Mouse (Mus musculus) small intestine, adult 2 months (tissue): ENCODE data around the gene Dnajc22. TPM values are rescaled to one million over a fixed set of nuclear protein-coding genes. Genes with fewer than 3 reads are reported as not detected.

Experiments used
- H3K27ac ChIP-seq: fragments of 200-500 bp; 2 replicates; pipeline ENCODE4 v1.5.1; 2012; ENCODE audit warnings: low read depth, low read length, control low read depth, inconsistent platforms; ENCODE audit not compliant: insufficient read depth
- H3K27me3 ChIP-seq: fragments of 200-500 bp; 2 replicates; pipeline ENCODE4 v1.6.1; 2012; ENCODE audit warnings: mild to moderate bottlenecking, moderate library complexity, low read length, inconsistent platforms; ENCODE audit not compliant: control insufficient read depth, insufficient read depth
- H3K36me3 ChIP-seq: fragments of 200-500 bp; 2 replicates; pipeline ENCODE4 v1.6.1; 2012; ENCODE audit warnings: mild to moderate bottlenecking, low read length, control low read depth, inconsistent platforms; ENCODE audit not compliant: control insufficient read depth, insufficient read depth
- H3K4me1 ChIP-seq: fragments of 200-500 bp; 2 replicates; pipeline ENCODE4 v1.6.1; 2012; ENCODE audit warnings: low read length, inconsistent platforms, mixed read lengths; ENCODE audit not compliant: control insufficient read depth, insufficient read depth, insufficient read length
- H3K4me3 ChIP-seq: fragments of 200-500 bp; 2 replicates; pipeline ENCODE4 v1.5.1; 2012; ENCODE audit warnings: low read depth, mild to moderate bottlenecking, control low read depth, inconsistent platforms, low read length, moderate library complexity
- CTCF ChIP-seq: fragments of 200-500 bp; IDR thresholded peaks from 2 replicates; pipeline ENCODE4 v1.5.1; 2012; ENCODE audit warnings: low read depth, mild to moderate bottlenecking, control low read depth, inconsistent platforms, low read length, moderate library complexity, mixed read lengths; ENCODE audit not compliant: insufficient replicate concordance, insufficient read length; ENCODE audit errors: extremely low read depth
- POLR2A ChIP-seq: fragments of 200-500 bp; IDR thresholded peaks from 2 replicates; pipeline ENCODE4 v1.6.1; 2012; ENCODE audit warnings: low read depth, mild to moderate bottlenecking, control low read depth, inconsistent platforms, low read length, moderate library complexity
- WGBS: fragments of 180-500 bp; shearing (Covaris S2); methylation state at CpG from one replicate; pipeline ENCODE4 v1.1.7; 2018; 5-methylcytosine and 5-hydroxymethylcytosine counted together
- polyA plus RNA-seq: library from polyadenylated mRNA; depleted of rRNA; stranded (reverse); fragments of >200 nt; gene quantifications from 2 replicates; pipeline ENCODE4 v1.2.3, GENCODE M21; 2012

The Dnajc22 gene
- polyA plus RNA-seq, 1 experiment, result 43.2 TPM

DNA sequence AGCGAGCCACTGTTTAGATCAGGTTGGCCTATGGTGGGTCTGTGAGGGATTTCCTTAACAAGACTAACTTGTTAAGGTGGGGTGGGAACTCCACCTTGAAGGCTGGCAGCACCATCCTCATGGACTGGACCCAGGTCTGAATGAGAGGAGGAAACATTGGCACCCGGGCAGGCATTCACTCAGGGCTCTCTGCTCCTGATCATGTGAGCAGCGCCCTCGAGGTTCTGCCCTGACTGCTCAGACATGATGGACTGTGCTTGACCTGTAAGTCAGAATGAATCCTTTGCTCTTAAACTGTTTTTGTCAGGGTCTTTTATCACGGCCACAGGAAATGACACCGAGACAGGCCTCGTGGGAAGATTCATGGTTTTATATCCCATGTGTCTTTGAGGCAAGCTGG lies 12.3 kb downstream of the Dnajc22 start:
- Histone ChIP-seq H3K4me1 (peaks cover 2% of the 10 kb centered on the region), H3K36me3 (peaks cover 29% of the 10 kb centered on the region), H3K27ac (no peak overlapping the region), H3K27me3 (no peaks in the 10 kb centered on the region), H3K4me3 (no peak overlapping the region)
- 72% methylated on average over 7 of the region's 7 CpGs for WGBS
- TF ChIP-seq POLR2A, result no peak
- TF ChIP-seq CTCF, result no peak

DNA sequence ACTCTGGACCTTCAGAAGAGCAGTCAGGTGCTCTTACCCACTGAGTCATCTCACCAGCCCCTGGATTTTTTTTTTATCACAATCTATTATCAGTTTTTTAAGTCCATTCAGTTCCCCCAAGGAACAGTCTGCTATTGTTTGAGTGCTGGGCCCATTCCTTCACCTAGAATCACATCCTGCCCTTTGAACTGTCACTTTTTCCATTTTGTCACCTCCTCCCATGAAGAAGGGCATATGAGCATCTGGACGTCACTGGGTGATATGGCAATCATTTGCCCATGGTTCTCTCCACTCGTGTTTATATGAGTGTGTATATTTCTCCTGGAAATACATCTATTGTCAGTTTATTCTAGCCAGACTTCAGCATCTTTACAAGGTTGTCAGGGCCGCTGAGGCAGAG lies 14.9 kb downstream of the Dnajc22 start:
- H3K27ac ChIP-seq, result no peak overlapping the region
- peaks cover 20% of the 10 kb centered on the region for H3K36me3 ChIP-seq
- 58% methylated on average over 3 of the region's 3 CpGs for WGBS
- TF ChIP-seq POLR2A, result no peak
- no peak for TF ChIP-seq CTCF
- H3K4me1 ChIP-seq, result 0 out of 2 replicates have a peak, but pooled peaks cover under 1% of the 10 kb centered on the region
- H3K27me3 ChIP-seq, result no peaks in the 10 kb centered on the region
- no peak overlapping the region for H3K4me3 ChIP-seq

DNA sequence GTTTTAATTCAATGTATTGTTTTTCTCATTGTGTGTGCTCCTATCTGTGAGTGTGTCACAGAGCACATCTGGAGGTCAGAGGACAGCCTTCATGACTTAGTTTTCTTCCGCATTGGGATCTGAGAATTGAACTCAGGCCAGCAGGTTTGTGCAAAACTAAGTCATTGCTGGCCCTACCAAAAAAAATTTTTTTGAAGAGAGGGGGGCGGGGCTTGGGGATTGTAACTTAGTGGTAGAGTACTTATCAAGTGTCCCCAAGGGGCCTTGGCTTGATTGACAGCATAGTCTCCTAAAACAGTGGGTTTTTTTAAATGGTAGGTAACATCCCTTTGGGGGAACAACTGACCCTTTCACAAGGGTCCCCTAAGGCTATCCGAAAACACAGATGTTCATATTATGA lies 18.2 kb downstream of the Dnajc22 start:
- peaks cover 6% of the 10 kb centered on the region for H3K36me3 ChIP-seq
- no peak for TF ChIP-seq POLR2A
- no peak for TF ChIP-seq CTCF

DNA sequence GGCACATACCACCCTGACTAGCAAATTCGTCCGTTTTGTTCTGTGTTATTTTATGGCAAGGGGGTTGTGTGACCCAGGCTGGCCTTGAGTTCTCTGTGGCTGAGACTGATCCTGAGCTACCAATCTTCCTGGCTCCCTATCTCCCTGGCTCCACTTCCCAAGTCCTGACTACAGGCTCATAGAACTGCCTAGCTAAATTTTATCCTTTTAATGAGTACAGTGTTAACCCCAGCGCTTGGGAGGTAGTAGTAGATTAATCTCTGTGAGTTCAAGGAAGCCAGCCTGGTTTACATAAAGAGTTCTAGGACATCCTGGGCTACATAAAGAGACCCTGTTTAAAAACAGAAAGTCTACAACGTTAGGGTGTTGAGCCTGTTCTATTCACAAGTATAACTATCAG lies 18.8 kb downstream of the Dnajc22 start:
- 67% methylated on average over 4 of the region's 4 CpGs for WGBS
- Histone ChIP-seq H3K27me3 (no peaks in the 10 kb centered on the region), H3K27ac (no peak overlapping the region), H3K36me3 (peaks cover 4% of the 10 kb centered on the region; the same call in 1 of the 2 replicates), H3K4me1 (peaks cover 8% of the 10 kb centered on the region; the same call in 1 of the 2 replicates), H3K4me3 (no peak overlapping the region)
- TF ChIP-seq CTCF (no peak), POLR2A (no peak)

More for the DNA sequence above, 18.2 kb downstream of the Dnajc22 start:
- 83% methylated on average over 3 of the region's 3 CpGs for WGBS
- no peak overlapping the region for H3K4me3 ChIP-seq
- peaks cover 8% of the 10 kb centered on the region; the same call in 1 of the 2 replicates for H3K4me1 ChIP-seq
- no peak overlapping the region for H3K27ac ChIP-seq
- no peaks in the 10 kb centered on the region for H3K27me3 ChIP-seq

DNA sequence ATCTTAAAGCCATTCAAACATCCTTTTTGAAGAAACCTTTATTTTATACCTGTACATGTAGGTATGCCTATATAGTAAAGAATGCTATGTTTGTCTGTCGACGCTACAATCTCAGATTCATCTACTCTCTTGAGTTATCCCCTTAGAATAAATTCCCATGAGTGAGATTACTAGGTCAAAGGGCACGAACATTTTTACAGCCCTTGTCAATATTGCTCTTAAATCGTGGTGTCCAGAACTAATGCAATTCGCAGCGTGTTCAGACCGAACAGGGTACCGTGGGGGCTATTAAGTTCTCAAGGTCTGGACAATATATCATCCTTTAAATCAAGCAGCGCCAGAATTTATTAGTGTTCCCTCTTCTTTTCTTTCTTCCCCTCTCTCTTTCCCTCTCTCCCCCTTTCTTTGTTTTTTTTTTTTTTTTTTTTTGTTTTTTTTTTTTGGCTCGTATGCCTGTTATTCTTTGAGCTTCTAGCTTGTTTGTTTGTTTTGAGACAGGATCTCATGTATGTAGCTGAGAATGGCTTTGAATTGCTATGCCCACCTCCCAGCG lies 19.9 kb downstream of the Dnajc22 start:
- peak overlapping the region; percentile 27; the same call in 1 of the 2 replicates for H3K4me3 ChIP-seq
- 19% methylated on average over 11 of the region's 11 CpGs for WGBS
- no peaks in the 10 kb centered on the region for H3K27me3 ChIP-seq
- H3K36me3 ChIP-seq, result no peaks in the 10 kb centered on the region
- TF ChIP-seq CTCF, result no peak
- TF ChIP-seq POLR2A, result no peak
- H3K27ac ChIP-seq, result no peak overlapping the region
- H3K4me1 ChIP-seq, result peaks cover 8% of the 10 kb centered on the region; the same call in 1 of the 2 replicates

DNA sequence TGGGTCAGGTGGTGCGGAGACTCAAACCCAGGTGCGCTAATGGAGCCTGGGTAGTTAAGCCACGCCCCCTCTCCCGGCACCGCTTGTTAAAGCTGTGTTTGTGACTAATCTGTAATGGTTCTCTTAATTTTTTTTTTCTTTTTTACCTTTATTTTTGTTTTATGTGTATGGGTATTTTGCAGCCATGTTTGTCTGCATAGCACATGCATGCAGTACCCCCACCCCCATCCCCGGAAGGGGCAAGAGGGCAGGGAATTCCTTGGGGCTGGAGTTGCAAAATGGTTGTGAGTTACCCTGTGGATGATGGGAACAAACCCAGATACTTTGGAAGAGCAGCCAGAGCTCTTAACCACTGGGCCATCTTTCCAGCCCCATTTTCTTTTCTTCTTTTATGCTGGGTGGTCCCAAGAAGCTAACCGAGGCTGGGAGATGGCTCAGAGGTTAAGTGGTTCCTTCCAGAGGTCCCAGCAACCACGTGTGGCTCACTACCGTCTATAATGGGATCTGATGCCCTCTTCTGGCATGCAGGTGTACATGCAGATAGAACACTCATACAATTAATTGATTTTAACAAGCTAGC lies 20.5 kb downstream of the Dnajc22 start:
- H3K27ac ChIP-seq, result no peak overlapping the region
- 3% methylated on average over 9 of the region's 9 CpGs for WGBS

DNA sequence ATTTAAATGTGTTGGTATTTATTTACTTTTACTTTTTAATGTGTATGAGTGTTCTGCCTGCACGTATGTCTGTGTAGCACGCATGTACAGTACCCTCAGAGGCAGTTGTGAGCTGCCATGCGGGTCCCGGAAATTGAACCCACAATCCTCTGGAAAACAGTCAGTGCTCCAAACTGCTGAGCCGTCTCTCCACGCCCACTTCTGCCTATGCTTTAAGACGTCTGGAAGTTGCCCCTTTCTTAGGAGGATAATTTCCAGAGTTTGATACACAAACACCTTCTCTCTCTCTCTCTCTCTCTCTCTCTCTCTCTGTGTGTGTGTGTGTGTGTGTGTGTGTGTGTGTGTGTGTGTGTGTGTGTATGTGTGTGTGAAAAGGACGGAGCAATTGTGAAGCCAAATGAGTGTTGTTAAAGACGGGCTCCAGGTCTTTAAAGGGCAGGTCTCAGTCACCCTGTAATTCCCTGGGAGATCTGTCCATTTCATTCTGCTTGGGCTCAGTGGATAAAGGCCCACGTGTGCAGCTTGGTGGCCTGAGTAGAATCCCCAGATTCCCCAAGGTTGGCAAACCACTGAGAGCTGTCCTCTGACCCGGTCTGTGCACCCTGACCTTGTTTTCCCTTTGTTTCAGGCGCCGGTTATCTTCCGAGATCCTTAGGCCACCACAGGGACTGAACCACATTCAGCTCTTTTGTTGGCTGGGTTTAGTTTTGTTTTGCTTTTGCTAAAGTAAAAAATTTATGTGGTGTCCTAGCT lies 21.5 kb downstream of the Dnajc22 start:
- H3K27me3 ChIP-seq, result no peaks in the 10 kb centered on the region
- peaks cover 8% of the 10 kb centered on the region; the same call in 1 of the 2 replicates for H3K4me1 ChIP-seq
- no peaks in the 10 kb centered on the region for H3K36me3 ChIP-seq
- TF ChIP-seq POLR2A (no peak), CTCF (no peak)
- H3K4me3 ChIP-seq, result no peak overlapping the region
- 29% methylated on average over 14 of the region's 14 CpGs for WGBS
- H3K27ac ChIP-seq, result no peak overlapping the region

More for the DNA sequence above, 20.5 kb downstream of the Dnajc22 start:
- Histone ChIP-seq H3K27me3 (no peaks in the 10 kb centered on the region), H3K36me3 (no peaks in the 10 kb centered on the region), H3K4me1 (peaks cover 8% of the 10 kb centered on the region; the same call in 1 of the 2 replicates), H3K4me3 (peak overlapping the region; percentile 27; the same call in 1 of the 2 replicates)
- TF ChIP-seq CTCF, result peak; percentile 31; the same call in 1 of the 2 replicates
- TF ChIP-seq POLR2A, result no peak
